Comparison of ENCODE assay signal across 24 mouse cellular contexts in genomic region chrX:36991039-36991438, GRCm38 (mm10). TPM values are rescaled to one million over a fixed set of nuclear protein-coding genes. Genes with fewer than 3 reads are reported as not detected.
DNase-seq lines count a peak whose midpoint lies in the region; ATAC-seq and TF ChIP-seq lines count a peak whose summit lies in the region.
"Had no signal": no experiment of that assay in that cellular context is flagged by ENCODE, and none has a peak within 500 bp of the region (broad histone marks: within the 10 kb centered on the region; RNA-seq: fewer than 3 reads in every experiment).

No protein-coding gene starts in this region.

- no peak for TF ChIP-seq RAD21 in MEL (IDR thresholded peaks at IDR 0.05; ENCODE audit: low read depth, low read length)

- peaks cover 0 to 10% of the 10 kb centered on the region in 2 experiments; a peak in 2 of 4 replicates for H3K36me3 ChIP-seq in MEL (ENCODE audit: control insufficient read depth in 1 of 2, insufficient read depth in 2 of 2, low read length in 2 of 2)
- H3K36me3 ChIP-seq: embryonic facial prominence, embryonic 13.5 days; heart, embryonic 12.5 days; limb, embryonic 12.5 days; neural tube, embryonic 13.5 days had no signal

- peaks cover 3% of the 10 kb centered on the region for H3K79me2 ChIP-seq in MEL (ENCODE audit: control insufficient read depth, insufficient read depth, low read length, poor library complexity)

- no peak overlapping the region for H3K9ac ChIP-seq in MEL (ENCODE audit: control insufficient read depth, low read depth, low read length, poor library complexity, severe bottlenecking)
- H3K9ac ChIP-seq: embryonic facial prominence, embryonic 13.5 days; heart, embryonic 12.5 days; limb, embryonic 12.5 days; neural tube, embryonic 13.5 days had no signal

- no peaks in the 10 kb centered on the region; a peak in 1 of 4 replicates for H3K27me3 ChIP-seq in MEL (ENCODE audit: control insufficient read depth in 1 of 2, insufficient read depth in 2 of 2, low read length in 2 of 2)
- H3K27me3 ChIP-seq: embryonic facial prominence, embryonic 13.5 days; heart, embryonic 12.5 days; limb, embryonic 12.5 days; neural tube, embryonic 13.5 days had no signal

- ATAC-seq in megakaryocyte progenitor cell, adult 5-6 weeks (replicated peaks; ENCODE audit: poor library complexity) = peak; percentile 28; the same call in 1 of the 2 replicates
- ATAC-seq: inflammation-experienced regulatory T-cells, adult 6 months; midbrain, embryonic 16.5 days had no signal

- no peak for TF ChIP-seq POLR2A in MEL (IDR thresholded peaks at IDR 0.05; ENCODE audit: control insufficient read depth in 1 of 2, insufficient read depth in 1 of 2, low read depth in 1 of 2, low read length in 2 of 2, poor library complexity in 1 of 2)

- peak; percentile 25 for DNase-seq in lung, postnatal 36 days
- no peak for DNase-seq in lung, postnatal 10 days
- DNase-seq in MEL (ENCODE audit: low read depth, low spot score) = peak; percentile 73
- DNase-seq in thymus, postnatal 0 days (ENCODE audit: low spot score) = peak; percentile 38
- no peak for DNase-seq in right cerebral cortex, postnatal 10 days (ENCODE audit: low spot score in 2 of 2)
- DNase-seq in kidney, postnatal 4 days = no peak
- DNase-seq in cerebellum, adult 9-10 months = no peak
- DNase-seq: cerebellum, adult 11-12 months; gastrocnemius, postnatal 36 days; heart, postnatal 4 days; lung, adult 18-20 months had no signal

- no peak for TF ChIP-seq EP300 in MEL (IDR thresholded peaks at IDR 0.05; ENCODE audit: low read depth in 1 of 2, low read length in 2 of 2)

- no peak for TF ChIP-seq CTCF in MEL (IDR thresholded peaks at IDR 0.05 in 2 of 3, conservative IDR thresholded peaks at IDR 0.05 in 1 of 3; ENCODE audit: control insufficient read depth in 1 of 3, insufficient read depth in 1 of 3, low read depth in 2 of 3, low read length in 3 of 3, poor library complexity in 1 of 3, severe bottlenecking in 1 of 3)

- H3K4me3 ChIP-seq in MEL (ENCODE audit: control insufficient read depth in 1 of 2, insufficient read depth in 1 of 2, low read depth in 2 of 2, low read length in 2 of 2) = no peak overlapping the region
- H3K4me3 ChIP-seq: embryonic facial prominence, embryonic 13.5 days; heart, embryonic 12.5 days; left cerebral cortex, adult 2 months; limb, embryonic 12.5 days; megakaryocyte, embryonic 14.5 days; neural tube, embryonic 13.5 days had no signal

- H3K9me3 ChIP-seq in MEL (replicated peaks; ENCODE audit: insufficient read depth, low read length) = no peaks in the 10 kb centered on the region
- H3K9me3 ChIP-seq: embryonic facial prominence, embryonic 13.5 days; heart, embryonic 12.5 days; limb, embryonic 12.5 days; megakaryocyte, embryonic 14.5 days; neural tube, embryonic 13.5 days had no signal

- peaks cover 0 to 21% of the 10 kb centered on the region in 2 experiments for H3K4me1 ChIP-seq in MEL (ENCODE audit: control insufficient read depth in 1 of 2, insufficient read depth in 2 of 2, low read length in 2 of 2)
- H3K4me1 ChIP-seq: heart, embryonic 12.5 days had no signal

- no peak overlapping the region; the same call in 1 of the 2 replicates for H3K27ac ChIP-seq in MEL (ENCODE audit: control insufficient read depth, low read depth, low read length)
- H3K27ac ChIP-seq: embryonic facial prominence, embryonic 13.5 days; left cerebral cortex, adult 2 months; limb, embryonic 12.5 days; neural tube, embryonic 13.5 days had no signal

TF ChIP-seq in MEL, 35 proteins besides CTCF, POLR2A, EP300 and RAD21:
- no peak for TF ChIP-seq SMC3 (IDR thresholded peaks at IDR 0.05; ENCODE audit: low read depth, low read length)
- no peak for TF ChIP-seq HCFC1 (IDR thresholded peaks at IDR 0.05; ENCODE audit: low read depth, low read length)
- TF ChIP-seq ZKSCAN1 (IDR thresholded peaks at IDR 0.05; ENCODE audit: low read depth, low read length) = no peak
TF ChIP-seq in MEL: peak in this region for 0.

RNA-seq across cellular contexts. Expression of gene Sept6, which starts 0.6 kb away (rescaled TPM):
- 16.5 and 23.4 TPM in 2 replicates for total RNA-seq in MEL (2012; rRNA removed)
- 10 to 100 TPM in 1 of 2 experiments, not detected in 1; 37.8 TPM for polyA plus RNA-seq in MEL (2012; ENCODE audit: insufficient read depth in 1 of 2, insufficient read length in 2 of 2, low read depth in 1 of 2, low replicate concordance in 2 of 2, missing spikeins in 1 of 2)
- 50.1 and 53.5 TPM in 2 replicates for total RNA-seq in megakaryocyte progenitor cell, adult 5-6 weeks (2015)
- 42.1 and 44.1 TPM in 2 replicates for total RNA-seq in megakaryocyte progenitor cell, adult 5-6 weeks (2017)
- polyA plus RNA-seq in thymus, postnatal 0 days (2015; fragmentation: Nextera tagmentation; extraction: Ambion mirVana) = 96.3 and 112 TPM in 2 replicates

RNA-seq across cellular contexts. Expression of gene Sowahd, which starts 57.6 kb away (rescaled TPM):
- total RNA-seq in MEL (2012; rRNA removed) = not detected in 2 replicates
- polyA plus RNA-seq in MEL (2012; ENCODE audit: insufficient read depth in 1 of 2, insufficient read length in 2 of 2, low read depth in 1 of 2, low replicate concordance in 2 of 2, missing spikeins in 1 of 2) = not detected
- 0.12 and 0.25 TPM in 2 replicates for total RNA-seq in megakaryocyte progenitor cell, adult 5-6 weeks (2015)
- 1.00 and 3.4 TPM in 2 replicates for total RNA-seq in megakaryocyte progenitor cell, adult 5-6 weeks (2017)
- polyA plus RNA-seq in thymus, postnatal 0 days (2015; fragmentation: Nextera tagmentation; extraction: Ambion mirVana) = 0.59 and 1.0 TPM in 2 replicates
- total RNA-seq: gastrocnemius, postnatal 36 days; heart, postnatal 4 days; layer of hippocampus, adult 18-20 months; left cerebral cortex, adult 2 months had no signal
- polyA plus RNA-seq: cortical plate, adult 2 months; embryonic facial prominence, embryonic 13.5 days; inflammation-experienced regulatory T-cells, adult 6 months; kidney, embryonic 14.5 days; limb, embryonic 12.5 days; midbrain, embryonic 16.5 days; stomach, embryonic 14.5 days had no signal

Comparison
In these comparisons a context has a peak if more than half of its experiments do, and no peak if none do; other contexts are left out.
1. DNase-seq: peak in lung, postnatal 36 days (single experiment), MEL (single experiment) and thymus, postnatal 0 days (single experiment); none in lung, postnatal 10 days (single experiment), right cerebral cortex, postnatal 10 days (0 of 2), kidney, postnatal 4 days (0 of 2) and cerebellum, adult 9-10 months (single experiment).